37 mouse cellular contexts compared by ENCODE assay signal in genomic region chr11:77760031-77760430, GRCm38 (mm10). TPM values are rescaled to one million over a fixed set of nuclear protein-coding genes. Genes with fewer than 3 reads are reported as not detected.
"Had no signal": no experiment of that assay in that cellular context is flagged by ENCODE, and none has a peak within 500 bp of the region (broad histone marks: within the 10 kb centered on the region; RNA-seq: fewer than 3 reads in every experiment).

No protein-coding gene starts in this region.

- H3K4me3 ChIP-seq: embryonic facial prominence, embryonic 10.5 days; embryonic facial prominence, embryonic 12.5 days; embryonic facial prominence, embryonic 13.5 days; embryonic facial prominence, embryonic 15.5 days; erythroblast, embryonic 14.5 days; forebrain, embryonic 10.5 days; forebrain, embryonic 12.5 days; forebrain, embryonic 13.5 days; forebrain, embryonic 15.5 days; gastrocnemius, adult 2 months; heart, adult 2 months had no signal

- H3K27ac ChIP-seq: embryonic facial prominence, embryonic 10.5 days; embryonic facial prominence, embryonic 12.5 days; embryonic facial prominence, embryonic 13.5 days; embryonic facial prominence, embryonic 15.5 days; forebrain, embryonic 10.5 days; forebrain, embryonic 12.5 days; forebrain, embryonic 13.5 days; forebrain, embryonic 15.5 days; gastrocnemius, adult 2 months; heart, adult 2 months had no signal

- H3K9ac ChIP-seq: embryonic facial prominence, embryonic 12.5 days; embryonic facial prominence, embryonic 13.5 days; embryonic facial prominence, embryonic 15.5 days; forebrain, embryonic 12.5 days; forebrain, embryonic 13.5 days; forebrain, embryonic 15.5 days; forebrain, postnatal 0 days had no signal

- H3K27me3 ChIP-seq: embryonic facial prominence, embryonic 12.5 days; embryonic facial prominence, embryonic 13.5 days; embryonic facial prominence, embryonic 15.5 days; forebrain, embryonic 15.5 days had no signal

- ATAC-seq: forebrain, embryonic 13.5 days; forebrain, embryonic 14.5 days; forebrain, embryonic 15.5 days; forebrain, embryonic 16.5 days; forebrain, postnatal 0 days had no signal

- H3K4me2 ChIP-seq: embryonic facial prominence, embryonic 12.5 days; embryonic facial prominence, embryonic 13.5 days; embryonic facial prominence, embryonic 15.5 days; forebrain, embryonic 12.5 days; forebrain, embryonic 13.5 days; forebrain, embryonic 15.5 days had no signal

- H3K36me3 ChIP-seq: embryonic facial prominence, embryonic 10.5 days; embryonic facial prominence, embryonic 12.5 days; embryonic facial prominence, embryonic 13.5 days; embryonic facial prominence, embryonic 15.5 days; forebrain, embryonic 10.5 days; forebrain, embryonic 12.5 days; forebrain, embryonic 15.5 days had no signal

- H3K9me3 ChIP-seq: embryonic facial prominence, embryonic 10.5 days; embryonic facial prominence, embryonic 12.5 days; embryonic facial prominence, embryonic 13.5 days; embryonic facial prominence, embryonic 15.5 days; forebrain, embryonic 10.5 days; forebrain, embryonic 12.5 days; forebrain, embryonic 13.5 days; forebrain, embryonic 15.5 days had no signal

- DNase-seq: cerebellum, adult 9-10 months; cerebellum, adult 9-11 months; cerebellum, postnatal 10 days; cerebellum, postnatal 14 days; cerebellum, postnatal 25 days; cerebellum, postnatal 36 days; embryo, embryonic 11 days; forebrain, postnatal 0 days; gastrocnemius, adult 2 months; gastrocnemius, postnatal 10 days; gastrocnemius, postnatal 14 days; gastrocnemius, postnatal 25 days; gastrocnemius, postnatal 36 days; heart, adult 11 months; heart, adult 18-20 months; heart, adult 2 months had no signal

RNA-seq across cellular contexts. Expression of gene Gm10277, which starts 27.5 kb away (rescaled TPM):
- total RNA-seq: forebrain, postnatal 0 days; gastrocnemius, adult 18-20 months; gastrocnemius, adult 2 months; gastrocnemius, adult 8-10 months; gastrocnemius, postnatal 10 days; gastrocnemius, postnatal 14 days; gastrocnemius, postnatal 25 days; gastrocnemius, postnatal 36 days; gastrocnemius, postnatal 4 days; granulocyte monocyte progenitor cell, adult 5-6 weeks; heart, adult 18-20 months; heart, adult 2 months; heart, adult 8-10 months had no signal
- polyA plus RNA-seq: cortical plate, adult 2 months; erythroblast, embryonic 14.5 days; frontal cortex, adult 2 months; heart, adult 2 months had no signal

RNA-seq across cellular contexts. Expression of gene Cryba1, which starts 34.9 kb away (rescaled TPM):
- total RNA-seq: common myeloid progenitor, adult 5-6 weeks; gastrocnemius, adult 18-20 months; gastrocnemius, adult 2 months; gastrocnemius, adult 8-10 months; gastrocnemius, postnatal 10 days; gastrocnemius, postnatal 14 days; gastrocnemius, postnatal 25 days; gastrocnemius, postnatal 36 days; gastrocnemius, postnatal 4 days; granulocyte monocyte progenitor cell, adult 5-6 weeks; heart, adult 18-20 months; heart, adult 2 months; heart, adult 8-10 months had no signal
- polyA plus RNA-seq: cortical plate, adult 2 months; embryonic facial prominence, embryonic 13.5 days; embryonic facial prominence, embryonic 14.5 days; erythroblast, embryonic 14.5 days; gonadal fat pad, adult 2 months; heart, adult 2 months had no signal
